Mouse (Mus musculus): Measurements from ENCODE around the gene Prss43.
"Not testable (repeated sequence)": the region's sequence is repeated elsewhere in the genome, so short reads cannot be mapped to it uniquely, and the experiment has no call there.

Gene Prss43

GRCm38 (mm10) chr9:110826390-110826789, at the start of gene Prss43:
Prss43 (plus strand) TSS chr9:110826690.
- DNase-seq, result no peak

GRCm38 (mm10) chr9:110778100-110778499, 48.4 kb upstream of the Prss43 start:
- no peak for DNase-seq

- DNase-seq, result no peak
Observed at GRCm38 (mm10) chr9:110778559-110778958, 47.9 kb upstream of the Prss43 start.

- DNase-seq, result no peak
Observed at GRCm38 (mm10) chr9:110779242-110779913, 47.1 kb upstream of the Prss43 start.

- peak; percentile 89 for DNase-seq
Observed at GRCm38 (mm10) chr9:110781256-110781721, 45.2 kb upstream of the Prss43 start.

- peak; percentile 92 for DNase-seq
Observed at GRCm38 (mm10) chr9:110781731-110782130, 44.8 kb upstream of the Prss43 start.

GRCm38 (mm10) chr9:110783611-110784010, 42.9 kb upstream of the Prss43 start:
- no peak for DNase-seq

GRCm38 (mm10) chr9:110788169-110788568, 38.3 kb upstream of the Prss43 start:
- DNase-seq, result no peak

GRCm38 (mm10) chr9:110790462-110790861, 36.0 kb upstream of the Prss43 start:
- no peak for DNase-seq

- no peak for DNase-seq
Observed at GRCm38 (mm10) chr9:110797013-110797412, 29.5 kb upstream of the Prss43 start.

GRCm38 (mm10) chr9:110797866-110798265, 28.6 kb upstream of the Prss43 start, which contains the start of gene Prss42:
Prss42 (plus strand) TSS chr9:110798166.
- DNase-seq, result no peak

- no peak for DNase-seq
Observed at GRCm38 (mm10) chr9:110800834-110801479, 25.5 kb upstream of the Prss43 start.

- DNase-seq, result no peak
Observed at GRCm38 (mm10) chr9:110803294-110803693, 23.2 kb upstream of the Prss43 start.

GRCm38 (mm10) chr9:110810051-110810450, 16.4 kb upstream of the Prss43 start:
- no peak for DNase-seq

GRCm38 (mm10) chr9:110813789-110814188, 12.7 kb upstream of the Prss43 start, which contains the start of gene Prss44:
Prss44 (plus strand) TSS chr9:110813994.
- no peak for DNase-seq

GRCm38 (mm10) chr9:110820546-110820945, 5.9 kb upstream of the Prss43 start:
- DNase-seq, result not testable (repeated sequence)

- DNase-seq, result peak; percentile 29
Observed at GRCm38 (mm10) chr9:110821436-110821835, 5.1 kb upstream of the Prss43 start.

- DNase-seq, result no peak
Observed at GRCm38 (mm10) chr9:110825426-110825825, 1.1 kb upstream of the Prss43 start.

GRCm38 (mm10) chr9:110825832-110826231, 658 bp upstream of the Prss43 start:
- no peak for DNase-seq

GRCm38 (mm10) chr9:110833021-110833420, 6.5 kb downstream of the Prss43 start:
- DNase-seq, result no peak

GRCm38 (mm10) chr9:110834411-110834810, 7.9 kb downstream of the Prss43 start, which contains the start of gene Prss45:
Prss45 (plus strand) TSS chr9:110834588.
- no peak for DNase-seq

GRCm38 (mm10) chr9:110834961-110835360, 8.5 kb downstream of the Prss43 start:
- no peak for DNase-seq

- DNase-seq, result no peak
Observed at GRCm38 (mm10) chr9:110836112-110836511, 9.6 kb downstream of the Prss43 start.

GRCm38 (mm10) chr9:110840905-110841304, 14.4 kb downstream of the Prss43 start:
- no peak for DNase-seq

All from kidney, adult 11 months (tissue).